Mouse (Mus musculus): ENCODE data around the gene Foxa3.
A peak's percentile ranks its signal among the peaks of the same experiment; 100 is the strongest.

Gene Foxa3

GRCm38 (mm10) chr7:19024581-19025255 is 1.4 kb upstream of the Foxa3 start:
- DNase-seq (ENCODE audit: low spot score): peak; percentile 47

GRCm38 (mm10) chr7:19024096-19024506 is 763 bp upstream of the Foxa3 start, which contains the start of gene Sympk:
TSS of gene Sympk (plus strand) at chr7:19024377.
- peak; percentile 95 for DNase-seq (ENCODE audit: low spot score)

- no peak for DNase-seq (ENCODE audit: low spot score)
These were observed 964 bp downstream of the Foxa3 start for GRCm38 (mm10) chr7:19022189-19022958.

GRCm38 (mm10) chr7:19021048-19021447 is 2.3 kb downstream of the Foxa3 start:
- no peak for DNase-seq (ENCODE audit: low spot score)

- no peak for DNase-seq (ENCODE audit: low spot score)
These were observed 5.4 kb downstream of the Foxa3 start for GRCm38 (mm10) chr7:19017909-19018308.

- no peak for DNase-seq (ENCODE audit: low spot score)
These were observed 7.3 kb downstream of the Foxa3 start for GRCm38 (mm10) chr7:19016042-19016441.

GRCm38 (mm10) chr7:19014452-19014851 is 8.9 kb downstream of the Foxa3 start:
- no peak for DNase-seq (ENCODE audit: low spot score)

- no peak for DNase-seq (ENCODE audit: low spot score)
These were observed 10.5 kb downstream of the Foxa3 start for GRCm38 (mm10) chr7:19012882-19013281.

- peak; percentile 52 for DNase-seq (ENCODE audit: low spot score)
These were observed 11.2 kb downstream of the Foxa3 start for GRCm38 (mm10) chr7:19012025-19012621.

GRCm38 (mm10) chr7:19010581-19010980 is 12.8 kb downstream of the Foxa3 start:
- no peak for DNase-seq (ENCODE audit: low spot score)

- no peak for DNase-seq (ENCODE audit: low spot score)
These were observed 16.0 kb downstream of the Foxa3 start for GRCm38 (mm10) chr7:19007026-19007977.

- peak; percentile 77 for DNase-seq (ENCODE audit: low spot score)
These were observed 16.9 kb downstream of the Foxa3 start for GRCm38 (mm10) chr7:19006476-19006875.

- no peak for DNase-seq (ENCODE audit: low spot score)
These were observed 17.8 kb downstream of the Foxa3 start for GRCm38 (mm10) chr7:19005417-19006121.

GRCm38 (mm10) chr7:19004631-19005079 is 18.7 kb downstream of the Foxa3 start:
- DNase-seq (ENCODE audit: low spot score): no peak

GRCm38 (mm10) chr7:19003902-19004630 is 19.3 kb downstream of the Foxa3 start, which contains the start of gene Irf2bp1:
TSS of gene Irf2bp1 (plus strand) at chr7:19004044.
- DNase-seq (ENCODE audit: low spot score): peak; percentile 91

- peak; percentile 54 for DNase-seq (ENCODE audit: low spot score)
These were observed 20.4 kb downstream of the Foxa3 start for GRCm38 (mm10) chr7:19002848-19003498.

- DNase-seq (ENCODE audit: low spot score): no peak
These were observed 21.2 kb downstream of the Foxa3 start for GRCm38 (mm10) chr7:19002115-19002514.

GRCm38 (mm10) chr7:19001807-19002085 is 21.6 kb downstream of the Foxa3 start:
- DNase-seq (ENCODE audit: low spot score): no peak

- DNase-seq (ENCODE audit: low spot score): peak; percentile 52
These were observed 22.1 kb downstream of the Foxa3 start for GRCm38 (mm10) chr7:19001066-19001806.

Measured in ovary, postnatal 36 days (tissue).